Mouse (Mus musculus): Measurements from ENCODE around the gene Sdf2l1. TPM values are rescaled to one million over a fixed set of nuclear protein-coding genes. Genes with fewer than 3 reads are reported as not detected.

The Sdf2l1 gene
- polyA plus RNA-seq, 1 experiment from 2014 or later, result 23.2 TPM

GRCm38 (mm10) chr16:17151874-17152273, 19.7 kb upstream of the Sdf2l1 start:
- Histone ChIP-seq H3K27me3 (ENCODE audit: control insufficient read depth, insufficient read depth, low read length) (no peaks in the 10 kb centered on the region; the same call in 1 of the 2 replicates), H3K4me3 (replicated peaks; ENCODE audit: low read depth, low read length) (no peak overlapping the region), H3K4me1 (ENCODE audit: control insufficient read depth, insufficient read depth, low read length) (peaks cover 10% of the 10 kb centered on the region), H3K36me3 (ENCODE audit: control insufficient read depth, insufficient read depth, low read length) (peaks cover 40% of the 10 kb centered on the region), H3K4me2 (ENCODE audit: low read length) (no peak overlapping the region), H3K9ac (replicated peaks; ENCODE audit: low read length) (no peak overlapping the region), H3K9me3 (ENCODE audit: control insufficient read depth, low read length) (no peaks in the 10 kb centered on the region), H3K27ac (replicated peaks; ENCODE audit: low read depth, low read length) (no peak overlapping the region)
- DNase-seq, result no peak
- no peak for ATAC-seq (ENCODE audit: low FRiP score, low TSS enrichment)
- 96% methylated on average over 4 of the region's 4 CpGs for WGBS

GRCm38 (mm10) chr16:17150520-17151258, 18.5 kb upstream of the Sdf2l1 start:
- no peak for DNase-seq
- no peak overlapping the region for H3K4me2 ChIP-seq (ENCODE audit: low read length)
- WGBS, result 88% methylated on average over 7 of the region's 7 CpGs

GRCm38 (mm10) chr16:17148084-17148483, 15.9 kb upstream of the Sdf2l1 start:
- WGBS, result 6% methylated on average over 16 of the region's 16 CpGs
- Histone ChIP-seq H3K27me3 (ENCODE audit: control insufficient read depth, insufficient read depth, low read length) (no peaks in the 10 kb centered on the region; the same call in 1 of the 2 replicates), H3K4me2 (ENCODE audit: low read length) (peak overlapping the region; percentile 90), H3K9ac (replicated peaks; ENCODE audit: low read length) (peak overlapping the region; percentile 71), H3K4me3 (replicated peaks; ENCODE audit: low read depth, low read length) (peak overlapping the region; percentile 60), H3K9me3 (ENCODE audit: control insufficient read depth, low read length) (no peaks in the 10 kb centered on the region), H3K4me1 (ENCODE audit: control insufficient read depth, insufficient read depth, low read length) (peaks cover 10% of the 10 kb centered on the region), H3K36me3 (ENCODE audit: control insufficient read depth, insufficient read depth, low read length) (peaks cover 19% of the 10 kb centered on the region), H3K27ac (replicated peaks; ENCODE audit: low read depth, low read length) (no peak overlapping the region)
- DNase-seq (peak; percentile 58), ATAC-seq (ENCODE audit: low FRiP score, low TSS enrichment) (peak; percentile 18; the same call in 1 of the 2 replicates)

More at GRCm38 (mm10) chr16:17150520-17151258, 18.5 kb upstream of the Sdf2l1 start:
- H3K4me3 ChIP-seq (replicated peaks; ENCODE audit: low read depth, low read length), result no peak overlapping the region
- H3K36me3 ChIP-seq (ENCODE audit: control insufficient read depth, insufficient read depth, low read length), result peaks cover 39% of the 10 kb centered on the region
- no peaks in the 10 kb centered on the region for H3K9me3 ChIP-seq (ENCODE audit: control insufficient read depth, low read length)
- no peak overlapping the region for H3K9ac ChIP-seq (replicated peaks; ENCODE audit: low read length)
- no peak for ATAC-seq (ENCODE audit: low FRiP score, low TSS enrichment)
- peaks cover 10% of the 10 kb centered on the region for H3K4me1 ChIP-seq (ENCODE audit: control insufficient read depth, insufficient read depth, low read length)
- no peaks in the 10 kb centered on the region; the same call in 1 of the 2 replicates for H3K27me3 ChIP-seq (ENCODE audit: control insufficient read depth, insufficient read depth, low read length)
- H3K27ac ChIP-seq (replicated peaks; ENCODE audit: low read depth, low read length), result no peak overlapping the region

- Histone ChIP-seq H3K4me1 (ENCODE audit: control insufficient read depth, insufficient read depth, low read length) (peaks cover 10% of the 10 kb centered on the region), H3K9ac (replicated peaks; ENCODE audit: low read length) (peak overlapping the region; percentile 71), H3K27me3 (ENCODE audit: control insufficient read depth, insufficient read depth, low read length) (no peaks in the 10 kb centered on the region; the same call in 1 of the 2 replicates), H3K27ac (replicated peaks; ENCODE audit: low read depth, low read length) (peak overlapping the region; percentile 52; the same call in 1 of the 2 replicates), H3K36me3 (ENCODE audit: control insufficient read depth, insufficient read depth, low read length) (peaks cover 14% of the 10 kb centered on the region), H3K4me2 (ENCODE audit: low read length) (peak overlapping the region; percentile 90), H3K9me3 (ENCODE audit: control insufficient read depth, low read length) (no peaks in the 10 kb centered on the region), H3K4me3 (replicated peaks; ENCODE audit: low read depth, low read length) (peak overlapping the region; percentile 60)
- WGBS, result under 1% methylated on average over 41 of the region's 41 CpGs
- ATAC-seq (ENCODE audit: low FRiP score, low TSS enrichment), result peak; percentile 44
- DNase-seq, result peak; percentile 67
These were observed 15.3 kb upstream of the Sdf2l1 start for GRCm38 (mm10) chr16:17147391-17147929.

GRCm38 (mm10) chr16:17146772-17147235, 14.6 kb upstream of the Sdf2l1 start, which contains the start of gene Ccdc116:
TSS of gene Ccdc116 (minus strand) at chr16:17147229.
- DNase-seq, result peak; percentile 95
- H3K9me3 ChIP-seq (ENCODE audit: control insufficient read depth, low read length), result no peaks in the 10 kb centered on the region
- peak within 1 kb of the TSS; percentile 52; the same call in 1 of the 2 replicates for H3K27ac ChIP-seq (replicated peaks; ENCODE audit: low read depth, low read length)
- H3K4me2 ChIP-seq (ENCODE audit: low read length), result peak within 1 kb of the TSS; percentile 90
- H3K36me3 ChIP-seq (ENCODE audit: control insufficient read depth, insufficient read depth, low read length), result peaks cover 8% of the 10 kb centered on the region; the same call in 1 of the 2 replicates
- H3K9ac ChIP-seq (replicated peaks; ENCODE audit: low read length), result peak within 1 kb of the TSS; percentile 71
- under 1% methylated on average over 34 of the region's 34 CpGs for WGBS
- H3K4me1 ChIP-seq (ENCODE audit: control insufficient read depth, insufficient read depth, low read length), result peaks cover 10% of the 10 kb centered on the region
- peak; percentile 86 for ATAC-seq (ENCODE audit: low FRiP score, low TSS enrichment)
- H3K27me3 ChIP-seq (ENCODE audit: control insufficient read depth, insufficient read depth, low read length), result no peaks in the 10 kb centered on the region; the same call in 1 of the 2 replicates
- peak within 1 kb of the TSS; percentile 60 for H3K4me3 ChIP-seq (replicated peaks; ENCODE audit: low read depth, low read length)

- H3K4me1 ChIP-seq (ENCODE audit: control insufficient read depth, insufficient read depth, low read length), result peaks cover 10% of the 10 kb centered on the region
- no peak within 1 kb of the TSS for H3K9ac ChIP-seq (replicated peaks; ENCODE audit: low read length)
- H3K4me3 ChIP-seq (replicated peaks; ENCODE audit: low read depth, low read length), result no peak within 1 kb of the TSS
- DNase-seq (peak; percentile 38), ATAC-seq (ENCODE audit: low FRiP score, low TSS enrichment) (no peak)
- no peaks in the 10 kb centered on the region for H3K36me3 ChIP-seq (ENCODE audit: control insufficient read depth, insufficient read depth, low read length)
- H3K9me3 ChIP-seq (ENCODE audit: control insufficient read depth, low read length), result no peaks in the 10 kb centered on the region
- no peaks in the 10 kb centered on the region; the same call in 1 of the 2 replicates for H3K27me3 ChIP-seq (ENCODE audit: control insufficient read depth, insufficient read depth, low read length)
- no peak within 1 kb of the TSS for H3K27ac ChIP-seq (replicated peaks; ENCODE audit: low read depth, low read length)
- 19% methylated on average over 7 of the region's 7 CpGs for WGBS
- no peak within 1 kb of the TSS for H3K4me2 ChIP-seq (ENCODE audit: low read length)
These were observed 12.2 kb upstream of the Sdf2l1 start, which contains the start of gene Ydjc for GRCm38 (mm10) chr16:17144339-17144738. TSS of gene Ydjc (plus strand) at chr16:17144621.

- Histone ChIP-seq H3K36me3 (ENCODE audit: control insufficient read depth, insufficient read depth, low read length) (no peaks in the 10 kb centered on the region), H3K9me3 (ENCODE audit: control insufficient read depth, low read length) (no peaks in the 10 kb centered on the region), H3K27ac (replicated peaks; ENCODE audit: low read depth, low read length) (no peak overlapping the region), H3K4me1 (ENCODE audit: control insufficient read depth, insufficient read depth, low read length) (0 out of 2 replicates have a peak, but pooled peaks cover 3% of the 10 kb centered on the region), H3K27me3 (ENCODE audit: control insufficient read depth, insufficient read depth, low read length) (no peaks in the 10 kb centered on the region), H3K4me3 (replicated peaks; ENCODE audit: low read depth, low read length) (no peak overlapping the region), H3K9ac (replicated peaks; ENCODE audit: low read length) (no peak overlapping the region), H3K4me2 (ENCODE audit: low read length) (no peak overlapping the region)
- no peak for ATAC-seq (ENCODE audit: low FRiP score, low TSS enrichment)
- DNase-seq, result no peak
- 88% methylated on average over 15 of the region's 15 CpGs for WGBS
These were observed 5.2 kb upstream of the Sdf2l1 start for GRCm38 (mm10) chr16:17137355-17137754.

- DNase-seq, result peak; percentile 11
- H3K27ac ChIP-seq (replicated peaks; ENCODE audit: low read depth, low read length), result no peak overlapping the region
- H3K4me2 ChIP-seq (ENCODE audit: low read length), result peak overlapping the region; percentile 95
- peak overlapping the region; percentile 76 for H3K4me3 ChIP-seq (replicated peaks; ENCODE audit: low read depth, low read length)
- no peak overlapping the region for H3K9ac ChIP-seq (replicated peaks; ENCODE audit: low read length)
- no peaks in the 10 kb centered on the region for H3K36me3 ChIP-seq (ENCODE audit: control insufficient read depth, insufficient read depth, low read length)
- no peaks in the 10 kb centered on the region for H3K27me3 ChIP-seq (ENCODE audit: control insufficient read depth, insufficient read depth, low read length)
- WGBS, result 33% methylated on average over 7 of the region's 7 CpGs
- no peaks in the 10 kb centered on the region for H3K9me3 ChIP-seq (ENCODE audit: control insufficient read depth, low read length)
- H3K4me1 ChIP-seq (ENCODE audit: control insufficient read depth, insufficient read depth, low read length), result peaks cover 9% of the 10 kb centered on the region; the same call in 1 of the 2 replicates
- no peak for ATAC-seq (ENCODE audit: low FRiP score, low TSS enrichment)
These were observed 670 bp upstream of the Sdf2l1 start for GRCm38 (mm10) chr16:17132906-17133200.
